Mouse (Mus musculus) heart, adult 2 months (tissue): ENCODE results near the gene Zc3h7a. TPM values are rescaled to one million over a fixed set of nuclear protein-coding genes. Genes with fewer than 3 reads are reported as not detected.
"Not testable (repeated sequence)": the region's sequence is repeated elsewhere in the genome, so short reads cannot be mapped to it uniquely, and the experiment has no call there.

ENCODE experiments used
- DNase-seq, 2 experiments: peaks; one replicate each; pipeline ENCODE4 v3.0.0; 2021
- H3K27ac ChIP-seq: fragments of 200-600 bp; 2 replicates; pipeline ENCODE4 v1.8.1; 2022
- H3K27me3 ChIP-seq: fragments of 200-500 bp; 2 replicates; pipeline ENCODE4 v1.6.1; 2012; ENCODE audit warnings: mild to moderate bottlenecking, low read length, inconsistent platforms, mixed read lengths; ENCODE audit not compliant: control insufficient read depth, insufficient read depth
- H3K36me3 ChIP-seq: fragments of 200-500 bp; 2 replicates; pipeline ENCODE4 v1.6.1; 2012; ENCODE audit warnings: low read length, inconsistent platforms; ENCODE audit not compliant: control insufficient read depth, insufficient read depth
- H3K4me1 ChIP-seq: fragments of 200-500 bp; 2 replicates; pipeline ENCODE4 v1.6.1; 2011; ENCODE audit warnings: low read length; ENCODE audit not compliant: control insufficient read depth, insufficient read depth
- H3K4me3 ChIP-seq: fragments of 200-600 bp; 2 replicates; pipeline ENCODE4 v1.8.1; 2022
- H3K79me2 ChIP-seq: fragments of 200-500 bp; replicated peaks from 2 replicates; pipeline ENCODE4 v1.6.1; 2012; ENCODE audit warnings: mild to moderate bottlenecking, inconsistent platforms, low read length, moderate library complexity, mixed read lengths; ENCODE audit not compliant: control insufficient read depth, insufficient read depth
- H3K9ac ChIP-seq: fragments of 200-500 bp; 2 replicates; pipeline ENCODE4 v1.6.1; 2012; ENCODE audit warnings: low read depth, mild to moderate bottlenecking, control low read depth, inconsistent platforms, low read length, mixed read lengths
- CTCF ChIP-seq: fragments of 200-600 bp; IDR thresholded peaks from 2 replicates; pipeline ENCODE4 v1.8.1; 2022; ENCODE audit warnings: antibody characterized with exemption, mild to moderate bottlenecking, moderate library complexity
- EP300 ChIP-seq: fragments of 200-500 bp; IDR thresholded peaks from 2 replicates; pipeline ENCODE4 v1.6.1; 2011; ENCODE audit warnings: low read depth, low read length, control low read depth; ENCODE audit not compliant: insufficient read depth
- POLR2A ChIP-seq: fragments of 200-500 bp; IDR thresholded peaks from 2 replicates; pipeline ENCODE4 v1.6.1; 2011; ENCODE audit warnings: mild to moderate bottlenecking, low read depth, low read length, control low read depth; ENCODE audit not compliant: insufficient read depth
- WGBS: fragments of 180-500 bp; shearing (Covaris S2); methylation state at CpG from one replicate; pipeline ENCODE4 v1.1.7; 2018; 5-methylcytosine and 5-hydroxymethylcytosine counted together
- intact Hi-C: fragments of 180-260 bp; cut with DNase I; formaldehyde crosslinking; loops from one replicate; pipeline ENCODE4 v1.15.1; 2025
- polyA plus RNA-seq: library from polyadenylated mRNA; depleted of rRNA; stranded (reverse); fragments of >200 nt; gene quantifications from 2 replicates; pipeline ENCODE4 v1.2.3, GENCODE M21; 2012
- total RNA-seq, 2 experiments: library from RNA; stranded (reverse); gene quantifications; 2 replicates each; pipeline ENCODE4 v1.2.3; 2021

Gene Zc3h7a
- total and polyA plus RNA-seq, 3 experiments: 24.2 to 27.5 (median 24.3) TPM

- no peak for DNase-seq
- no peak overlapping the region for H3K9ac ChIP-seq
- peaks cover 16% of the 10 kb centered on the region for H3K79me2 ChIP-seq
- H3K36me3 ChIP-seq: no peaks in the 10 kb centered on the region; the same call in 1 of the 2 replicates
- no peak for TF ChIP-seq EP300
- no peak for TF ChIP-seq CTCF
- TF ChIP-seq POLR2A: no peak
- no peak overlapping the region for H3K4me3 ChIP-seq
- H3K27me3 ChIP-seq: no peaks in the 10 kb centered on the region
- peaks cover 11% of the 10 kb centered on the region for H3K4me1 ChIP-seq
- 84% methylated on average over 2 of the region's 2 CpGs for whole genome bisulfite sequencing
- H3K27ac ChIP-seq: no peak overlapping the region
- intact Hi-C loops: no loop called here
Measured at GRCm38 (mm10) chr16:11166431-11166830, 9.8 kb downstream of the Zc3h7a start.

GRCm38 (mm10) chr16:11164695-11165255 lies 11.4 kb downstream of the Zc3h7a start:
- TF ChIP-seq POLR2A: no peak
- no peak for TF ChIP-seq EP300
- Histone ChIP-seq H3K79me2 (peaks cover 9% of the 10 kb centered on the region; the same call in 1 of the 2 replicates), H3K27ac (no peak overlapping the region), H3K4me3 (no peak overlapping the region), H3K9ac (no peak overlapping the region), H3K4me1 (peaks cover 4% of the 10 kb centered on the region), H3K36me3 (no peaks in the 10 kb centered on the region), H3K27me3 (no peaks in the 10 kb centered on the region)
- WGBS: 46% methylated on average over 3 of the region's 3 CpGs
- intact Hi-C loops: no loop called here
- no peak for DNase-seq

- H3K4me3 ChIP-seq, H3K9ac ChIP-seq, H3K27me3 ChIP-seq, H3K27ac ChIP-seq, intact Hi-C loops, H3K36me3 ChIP-seq, H3K4me1 ChIP-seq, DNase-seq, H3K79me2 ChIP-seq: not testable (repeated sequence)
- 54% methylated on average over 3 of the region's 3 CpGs for WGBS
Measured at GRCm38 (mm10) chr16:11157721-11158120, 18.5 kb downstream of the Zc3h7a start.

GRCm38 (mm10) chr16:11154500-11154899 lies 21.7 kb downstream of the Zc3h7a start:
- Histone ChIP-seq H3K27ac (no peak overlapping the region), H3K36me3 (peaks cover 6% of the 10 kb centered on the region), H3K4me1 (no peaks in the 10 kb centered on the region), H3K79me2 (no peaks in the 10 kb centered on the region), H3K9ac (no peak overlapping the region), H3K4me3 (no peak overlapping the region), H3K27me3 (no peaks in the 10 kb centered on the region)
- no peak for DNase-seq
- intact Hi-C loops: no loop called here
- no peak for TF ChIP-seq POLR2A
- TF ChIP-seq CTCF: peak; percentile 51
- no peak for TF ChIP-seq EP300

GRCm38 (mm10) chr16:11143706-11144483 lies 32.3 kb downstream of the Zc3h7a start:
- H3K27ac ChIP-seq, intact Hi-C loops, H3K4me1 ChIP-seq, H3K4me3 ChIP-seq, H3K36me3 ChIP-seq, H3K79me2 ChIP-seq, H3K9ac ChIP-seq, H3K27me3 ChIP-seq: not testable (repeated sequence)
- DNase-seq: peak; percentile 100
- WGBS: 21% methylated on average over 56 of the region's 56 CpGs

GRCm38 (mm10) chr16:11134348-11135344 lies 41.5 kb downstream of the Zc3h7a start, which contains the start of gene Txndc11:
Txndc11 (minus strand) TSS chr16:11134650.
- peak within 1 kb of the TSS; percentile 83 for H3K9ac ChIP-seq
- H3K4me1 ChIP-seq: peaks cover 6% of the 10 kb centered on the region
- H3K27ac ChIP-seq: peak within 1 kb of the TSS; percentile 97
- DNase-seq: peak; percentile 100
- H3K27me3 ChIP-seq: no peaks in the 10 kb centered on the region
- intact Hi-C loops: loop anchor here (2.0 to 5.0 kb wide), 2 partner anchors 42 to 188 kb away; partner anchors contain the start of genes Snx29 and Zc3h7a
- TF ChIP-seq CTCF: peak; percentile 29
- TF ChIP-seq POLR2A: peak; percentile 95
- peak; percentile 92; the same call in 1 of the 2 replicates for TF ChIP-seq EP300
- WGBS: under 1% methylated on average over 80 of the region's 80 CpGs
- H3K79me2 ChIP-seq: 0 out of 2 replicates have a peak, but pooled peaks cover 2% of the 10 kb centered on the region
- peaks cover 10% of the 10 kb centered on the region for H3K36me3 ChIP-seq
- peak within 1 kb of the TSS; percentile 73 for H3K4me3 ChIP-seq
